Mouse (Mus musculus): ENCODE measurements around the gene Ap1g2. TPM values are rescaled to one million over a fixed set of nuclear protein-coding genes. Genes with fewer than 3 reads are reported as not detected.
A peak's percentile ranks its signal among the peaks of the same experiment; 100 is the strongest.

The Ap1g2 gene
- polyA plus RNA-seq, 1 experiment from 2014 or later: 10.7 TPM

DNA sequence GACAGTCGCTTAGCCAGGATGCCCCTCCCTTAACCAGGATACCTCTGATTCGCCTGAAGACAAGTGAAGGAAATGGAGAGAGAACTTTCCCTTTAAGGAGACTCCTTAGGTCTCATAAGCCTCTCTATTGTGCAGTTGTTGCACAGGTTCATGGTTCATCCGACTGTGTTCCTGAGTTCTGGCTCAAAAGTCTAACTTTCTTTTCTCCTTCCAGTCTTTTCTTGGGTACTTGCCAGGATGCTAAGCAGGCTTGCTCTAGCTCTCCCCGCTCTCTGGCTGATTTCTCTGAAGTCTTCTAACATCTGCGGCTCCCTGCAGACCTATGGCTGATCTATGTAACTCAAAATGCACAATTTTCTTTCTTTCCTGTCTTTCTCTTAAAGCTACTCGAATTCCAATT is 22.9 kb downstream of the Ap1g2 start:
- H3K4me3 ChIP-seq (replicated peaks): no peak overlapping the region
- WGBS: 79% methylated on average over 6 of the region's 6 CpGs
- ATAC-seq (ENCODE audit: insufficient number of reproducible peaks, insufficient read depth, low FRiP score, low TSS enrichment, low read depth): no peak
- no peak overlapping the region for H3K4me2 ChIP-seq
- no peak overlapping the region for H3K27ac ChIP-seq
- H3K9ac ChIP-seq (replicated peaks): no peak overlapping the region
- H3K36me3 ChIP-seq: no peaks in the 10 kb centered on the region
- H3K4me1 ChIP-seq (replicated peaks): peaks cover 12% of the 10 kb centered on the region
- no peaks in the 10 kb centered on the region for H3K9me3 ChIP-seq
- peaks cover under 1% of the 10 kb centered on the region; the same call in 1 of the 2 replicates for H3K27me3 ChIP-seq

DNA sequence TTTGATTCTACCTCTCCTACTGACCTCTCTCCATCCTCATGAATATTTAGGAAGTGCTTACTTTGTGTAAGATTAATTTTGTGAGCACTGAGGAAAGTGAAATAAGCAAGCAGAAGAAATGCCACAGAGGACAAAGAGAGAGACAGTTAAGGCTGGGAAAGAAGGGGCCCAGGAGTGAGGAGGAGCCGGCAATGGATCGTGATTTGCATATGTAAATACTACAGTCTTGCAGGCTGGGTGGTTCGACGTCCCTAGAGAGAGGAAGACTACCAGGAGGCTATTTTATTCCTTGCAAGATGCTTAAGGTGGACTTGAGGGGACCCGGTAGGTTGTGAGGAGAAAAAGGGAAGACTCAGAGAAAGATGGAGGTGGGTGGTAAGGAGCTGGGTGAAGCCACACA is 25.3 kb downstream of the Ap1g2 start:
- Histone ChIP-seq H3K27ac (no peak overlapping the region), H3K4me2 (no peak overlapping the region), H3K36me3 (no peaks in the 10 kb centered on the region), H3K4me3 (replicated peaks) (no peak overlapping the region), H3K9ac (replicated peaks) (no peak overlapping the region), H3K27me3 (peaks cover 19% of the 10 kb centered on the region), H3K9me3 (no peaks in the 10 kb centered on the region), H3K4me1 (replicated peaks) (peaks cover 22% of the 10 kb centered on the region)
- ATAC-seq (ENCODE audit: insufficient number of reproducible peaks, insufficient read depth, low FRiP score, low TSS enrichment, low read depth): no peak
- 32% methylated on average over 5 of the region's 5 CpGs for WGBS

DNA sequence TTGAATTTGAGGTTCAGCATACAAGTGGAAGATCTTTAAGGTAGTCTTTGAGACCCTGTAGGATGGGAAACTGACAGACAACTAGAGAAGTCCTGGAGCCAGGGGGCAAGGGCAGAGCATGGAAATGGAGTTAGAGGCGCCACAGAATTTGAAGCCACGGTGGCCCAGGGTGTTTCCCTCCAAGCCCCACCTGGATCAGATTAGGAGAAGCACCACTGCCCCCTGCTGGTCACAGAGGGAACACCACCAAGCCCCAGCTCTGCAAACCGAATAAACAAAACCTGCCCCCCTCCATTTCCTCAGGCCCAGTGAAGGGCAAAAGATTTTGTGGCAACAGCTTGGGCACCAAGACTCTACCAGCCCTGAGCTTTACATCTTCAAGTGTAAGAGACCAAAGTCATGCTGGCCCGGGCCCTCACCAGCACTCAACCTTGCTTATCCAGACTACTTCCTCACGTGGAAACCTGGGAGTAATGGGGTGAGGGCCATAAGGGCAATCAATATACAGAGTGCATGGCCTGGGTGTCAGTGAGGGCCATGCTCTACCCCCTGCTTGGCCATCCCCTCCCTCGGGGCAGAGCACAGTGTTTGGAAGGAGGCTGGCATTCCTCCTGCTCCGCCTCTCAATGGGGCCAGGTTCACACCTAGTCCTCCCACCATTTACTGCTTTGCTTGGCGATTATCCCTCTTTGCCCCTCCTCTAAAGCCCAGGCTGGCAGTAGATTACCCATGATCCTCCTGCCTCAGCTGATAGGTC is 27.0 kb downstream of the Ap1g2 start:
- Histone ChIP-seq H3K4me1 (replicated peaks) (peaks cover 22% of the 10 kb centered on the region), H3K27ac (no peak overlapping the region), H3K4me2 (peak overlapping the region; percentile 57), H3K4me3 (replicated peaks) (peak overlapping the region; percentile 27), H3K36me3 (peaks cover 3% of the 10 kb centered on the region; the same call in 1 of the 2 replicates), H3K9ac (replicated peaks) (peak overlapping the region; percentile 31; the same call in 1 of the 2 replicates), H3K27me3 (peaks cover 19% of the 10 kb centered on the region), H3K9me3 (no peaks in the 10 kb centered on the region)
- 14% methylated on average over 8 of the region's 8 CpGs for WGBS
- peak; percentile 67; the same call in 1 of the 2 replicates for ATAC-seq (ENCODE audit: insufficient number of reproducible peaks, insufficient read depth, low FRiP score, low TSS enrichment, low read depth)

DNA sequence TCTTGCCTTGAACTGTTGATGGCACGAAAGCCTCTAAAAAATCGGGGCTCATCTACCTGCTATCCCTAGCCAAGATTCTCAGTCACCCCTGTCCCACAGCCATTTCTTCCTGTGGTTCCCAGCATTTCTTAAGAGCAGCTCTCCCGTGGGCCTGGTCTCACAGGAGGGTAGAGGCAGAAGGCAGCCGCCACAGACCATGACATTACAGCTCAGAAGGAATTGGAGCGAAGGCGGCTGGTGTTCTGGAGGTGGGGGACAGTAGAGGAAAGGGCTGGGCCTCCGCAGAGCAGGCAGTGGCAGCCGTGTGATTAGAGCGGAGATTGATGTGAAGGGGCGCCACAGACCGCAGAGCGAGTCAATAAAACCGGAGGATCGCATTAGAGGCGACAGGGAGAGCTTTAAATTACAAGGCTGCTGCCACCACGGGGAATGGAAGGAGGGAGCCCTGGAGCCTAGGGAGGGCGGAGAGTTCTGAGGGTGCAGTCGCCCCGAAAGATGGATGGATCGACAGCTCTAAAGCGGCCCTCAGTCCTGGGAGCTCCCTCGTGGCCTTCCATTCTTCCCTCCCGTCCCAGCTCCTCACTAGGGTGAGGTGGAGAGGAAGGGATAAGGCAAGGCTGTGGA is 27.9 kb downstream of the Ap1g2 start:
- peak; percentile 39; the same call in 1 of the 2 replicates for ATAC-seq (ENCODE audit: insufficient number of reproducible peaks, insufficient read depth, low FRiP score, low TSS enrichment, low read depth)

DNA sequence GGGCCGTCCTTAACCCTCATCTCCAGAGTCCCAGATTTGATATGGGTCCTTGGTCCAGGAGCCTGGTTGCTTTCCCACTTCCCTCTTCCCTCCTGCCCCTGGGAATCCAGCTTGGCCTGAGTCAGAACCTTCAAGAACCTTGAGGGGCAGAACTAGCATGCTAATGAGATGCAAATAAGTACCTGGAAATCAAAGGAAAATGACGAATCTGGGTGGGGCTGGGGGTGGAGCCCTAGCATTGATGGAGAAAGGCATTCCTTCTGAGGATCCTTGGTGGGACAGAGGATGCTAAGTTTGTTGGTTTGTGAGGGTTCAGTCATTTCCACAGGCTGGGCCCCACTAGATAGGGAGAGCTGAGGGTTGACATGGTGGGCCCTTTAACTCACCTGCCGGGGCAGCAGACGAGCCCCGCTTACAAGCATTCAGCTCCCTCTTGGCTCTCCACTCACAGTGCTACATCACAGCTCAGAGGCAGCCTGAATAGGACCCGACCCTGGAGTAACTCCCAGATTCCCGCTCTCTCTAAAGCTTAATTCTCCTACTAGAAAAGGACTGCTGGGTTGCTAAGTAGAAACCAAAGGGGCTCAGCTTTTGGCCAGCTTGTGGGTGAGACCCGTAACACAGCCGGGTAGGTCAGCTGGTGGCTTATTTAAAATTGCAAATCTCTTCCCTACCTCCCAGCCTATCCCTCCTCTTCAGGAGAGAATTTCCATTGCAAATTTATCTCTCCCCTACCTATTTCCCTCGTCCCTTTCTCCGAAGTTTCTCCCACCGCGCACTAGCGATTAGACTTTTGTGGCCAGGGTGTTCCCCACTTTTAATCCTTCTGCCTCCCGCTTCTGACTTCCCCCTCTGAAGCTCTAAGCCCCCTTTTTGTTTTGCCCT is 28.7 kb downstream of the Ap1g2 start:
- Histone ChIP-seq H3K4me3 (replicated peaks) (peak overlapping the region; percentile 27; the same call in 1 of the 2 replicates), H3K9me3 (no peaks in the 10 kb centered on the region), H3K27ac (no peak overlapping the region), H3K4me2 (peak overlapping the region; percentile 57), H3K4me1 (replicated peaks) (peaks cover 24% of the 10 kb centered on the region), H3K27me3 (peaks cover 29% of the 10 kb centered on the region), H3K36me3 (peaks cover 20% of the 10 kb centered on the region), H3K9ac (replicated peaks) (0 out of 2 replicates have a peak overlapping the region, but pooled peaks have one; percentile 13)
- whole genome bisulfite sequencing: 16% methylated on average over 15 of the region's 15 CpGs
- no peak for ATAC-seq (ENCODE audit: insufficient number of reproducible peaks, insufficient read depth, low FRiP score, low TSS enrichment, low read depth)

More for the DNA sequence above, 27.9 kb downstream of the Ap1g2 start:
- Histone ChIP-seq H3K27ac (peak overlapping the region; percentile 67), H3K36me3 (peaks cover 12% of the 10 kb centered on the region), H3K4me2 (peak overlapping the region; percentile 57), H3K9ac (replicated peaks) (peak overlapping the region; percentile 31; the same call in 1 of the 2 replicates), H3K4me1 (replicated peaks) (peaks cover 22% of the 10 kb centered on the region), H3K4me3 (replicated peaks) (peak overlapping the region; percentile 27), H3K27me3 (peaks cover 22% of the 10 kb centered on the region), H3K9me3 (no peaks in the 10 kb centered on the region)
- under 1% methylated on average over 23 of the region's 23 CpGs for WGBS

DNA sequence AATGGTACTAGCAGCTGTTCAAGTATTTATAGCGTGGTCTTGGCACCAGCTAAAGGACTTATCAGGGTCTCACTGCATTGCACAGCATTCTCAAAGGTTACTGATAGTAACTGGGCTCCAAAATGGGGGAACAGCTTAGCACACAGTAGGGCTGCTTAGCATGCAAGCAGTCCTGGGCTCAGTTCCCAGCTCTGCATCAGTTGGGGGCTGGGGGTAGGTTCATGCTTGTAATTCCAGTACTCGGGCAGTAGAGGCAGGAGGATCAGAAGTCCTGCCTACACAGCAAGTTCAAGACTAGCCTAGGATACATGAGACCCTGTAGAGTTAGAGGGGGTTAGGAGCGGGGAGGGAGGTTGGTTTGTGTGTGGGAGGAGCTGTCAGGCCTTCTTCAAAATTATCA is 29.4 kb downstream of the Ap1g2 start:
- Histone ChIP-seq H3K4me2 (no peak overlapping the region), H3K4me3 (replicated peaks) (no peak overlapping the region), H3K9ac (replicated peaks) (no peak overlapping the region), H3K4me1 (replicated peaks) (peaks cover 32% of the 10 kb centered on the region), H3K36me3 (peaks cover 23% of the 10 kb centered on the region), H3K27me3 (peaks cover 37% of the 10 kb centered on the region), H3K9me3 (no peaks in the 10 kb centered on the region), H3K27ac (no peak overlapping the region)
- ATAC-seq (ENCODE audit: insufficient number of reproducible peaks, insufficient read depth, low FRiP score, low TSS enrichment, low read depth): no peak
- WGBS: 71% methylated on average over 3 of the region's 3 CpGs

DNA sequence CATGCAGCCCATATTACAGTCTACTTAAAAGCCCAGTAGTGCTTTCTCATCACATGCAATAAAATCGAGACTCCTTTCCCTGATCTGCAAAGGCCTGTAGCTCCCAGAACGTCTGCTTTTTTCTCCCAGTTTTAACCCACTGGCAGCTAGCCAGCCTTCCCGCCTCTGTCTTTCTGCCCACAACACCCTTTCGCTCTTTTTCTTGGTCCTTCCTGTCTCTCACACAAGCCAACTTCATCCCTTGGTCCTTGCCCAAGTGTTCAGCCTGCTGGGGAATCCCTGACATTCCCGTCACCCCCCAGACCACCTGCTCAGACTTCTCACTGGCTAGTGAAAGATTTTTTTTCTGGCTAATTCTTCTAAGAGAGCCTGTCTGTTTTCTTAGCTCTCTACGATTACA is 30.2 kb downstream of the Ap1g2 start:
- 0 out of 2 replicates have a peak overlapping the region, but pooled peaks have one; percentile 5 for H3K27ac ChIP-seq
- H3K4me2 ChIP-seq: no peak overlapping the region
- no peak for ATAC-seq (ENCODE audit: insufficient number of reproducible peaks, insufficient read depth, low FRiP score, low TSS enrichment, low read depth)
- peaks cover 42% of the 10 kb centered on the region for H3K27me3 ChIP-seq
- WGBS: 51% methylated on average over 6 of the region's 6 CpGs
- peaks cover 23% of the 10 kb centered on the region for H3K36me3 ChIP-seq
- peaks cover 39% of the 10 kb centered on the region for H3K4me1 ChIP-seq (replicated peaks)
- no peaks in the 10 kb centered on the region for H3K9me3 ChIP-seq
- no peak overlapping the region for H3K9ac ChIP-seq (replicated peaks)
- H3K4me3 ChIP-seq (replicated peaks): no peak overlapping the region

DNA sequence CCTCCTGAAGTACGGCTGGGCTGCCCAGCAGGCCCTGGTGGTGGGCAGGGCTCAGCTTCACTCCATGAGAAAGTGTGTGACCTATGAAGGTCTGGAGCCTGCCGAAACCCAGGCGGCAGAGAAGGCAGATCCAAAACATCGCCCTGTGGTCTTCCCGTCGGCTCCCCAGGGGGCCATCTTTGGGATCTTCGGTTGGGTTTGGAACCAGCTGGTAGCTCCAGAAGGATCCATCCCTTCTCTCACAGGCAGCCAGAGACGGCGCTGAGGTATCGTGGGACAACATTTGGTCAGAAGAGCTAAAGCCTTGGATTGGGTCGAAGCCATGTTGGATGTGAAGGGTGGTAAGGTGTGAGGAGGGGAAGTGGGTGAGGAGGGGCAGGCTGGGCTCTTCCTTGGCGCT is 32.0 kb downstream of the Ap1g2 start:
- Histone ChIP-seq H3K4me1 (replicated peaks) (peaks cover 37% of the 10 kb centered on the region), H3K4me2 (no peak overlapping the region), H3K36me3 (peaks cover 25% of the 10 kb centered on the region), H3K9me3 (no peaks in the 10 kb centered on the region), H3K27ac (no peak overlapping the region), H3K9ac (replicated peaks) (no peak overlapping the region), H3K4me3 (replicated peaks) (no peak overlapping the region), H3K27me3 (peaks cover 44% of the 10 kb centered on the region)
- 89% methylated on average over 12 of the region's 12 CpGs for WGBS
- no peak for ATAC-seq (ENCODE audit: insufficient number of reproducible peaks, insufficient read depth, low FRiP score, low TSS enrichment, low read depth)

DNA sequence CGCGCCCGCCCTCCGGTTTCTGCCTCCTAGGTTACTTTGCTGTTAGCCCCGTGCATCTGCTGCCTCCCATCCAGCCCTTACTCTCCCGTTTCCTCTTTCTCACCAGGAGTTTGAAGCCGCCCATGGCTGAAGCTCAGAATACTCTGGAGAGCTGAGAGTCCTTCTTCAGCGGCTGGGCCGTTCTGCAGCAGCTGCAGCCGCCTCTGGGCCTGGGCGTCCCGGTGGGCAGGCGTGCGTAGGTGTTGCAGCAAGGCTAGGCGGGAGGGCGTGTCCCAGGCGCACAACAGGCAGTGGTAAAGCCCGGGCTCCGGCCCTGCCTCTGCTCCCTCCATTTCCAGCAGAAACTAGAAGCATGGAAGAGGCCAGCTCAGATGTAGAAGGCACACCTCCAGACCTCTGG is 34.6 kb downstream of the Ap1g2 start:
- Histone ChIP-seq H3K36me3 (peaks cover 46% of the 10 kb centered on the region), H3K4me3 (replicated peaks) (peak overlapping the region; percentile 16), H3K9ac (replicated peaks) (peak overlapping the region; percentile 8; the same call in 1 of the 2 replicates), H3K27ac (0 out of 2 replicates have a peak overlapping the region, but pooled peaks have one; percentile 3), H3K4me1 (replicated peaks) (peaks cover 19% of the 10 kb centered on the region), H3K9me3 (no peaks in the 10 kb centered on the region), H3K27me3 (peaks cover 27% of the 10 kb centered on the region), H3K4me2 (peak overlapping the region; percentile 42)
- 8% methylated on average over 19 of the region's 19 CpGs for whole genome bisulfite sequencing
- ATAC-seq (ENCODE audit: insufficient number of reproducible peaks, insufficient read depth, low FRiP score, low TSS enrichment, low read depth): no peak

DNA sequence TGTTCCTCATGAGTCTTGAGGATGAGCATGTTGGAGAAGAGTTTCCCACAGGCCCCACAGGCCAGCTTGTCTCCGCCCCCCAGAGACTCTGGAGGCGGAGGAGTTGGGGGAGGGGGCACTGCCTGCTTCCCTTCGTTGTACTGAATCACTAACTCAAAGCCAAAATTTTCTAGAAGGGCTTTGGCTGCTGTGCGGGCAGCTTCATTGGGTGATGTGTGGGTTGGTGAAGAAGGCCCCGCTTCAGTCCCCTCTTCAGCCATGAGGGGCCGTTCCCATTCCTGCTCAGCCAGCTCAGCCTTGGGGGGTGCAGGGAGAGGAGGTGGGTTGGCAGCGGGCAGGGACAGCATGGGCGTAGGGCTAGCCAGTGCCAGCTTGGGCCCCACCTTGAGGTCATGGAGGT is 40.4 kb downstream of the Ap1g2 start:
- H3K36me3 ChIP-seq: peaks cover 44% of the 10 kb centered on the region
- no peak overlapping the region for H3K4me2 ChIP-seq
- no peak overlapping the region for H3K27ac ChIP-seq
- peaks cover 18% of the 10 kb centered on the region for H3K4me1 ChIP-seq (replicated peaks)
- no peak overlapping the region for H3K9ac ChIP-seq (replicated peaks)
- no peaks in the 10 kb centered on the region for H3K9me3 ChIP-seq
- ATAC-seq (ENCODE audit: insufficient number of reproducible peaks, insufficient read depth, low FRiP score, low TSS enrichment, low read depth): no peak
- peaks cover 5% of the 10 kb centered on the region; the same call in 1 of the 2 replicates for H3K27me3 ChIP-seq
- no peak overlapping the region for H3K4me3 ChIP-seq (replicated peaks)
- WGBS: 90% methylated on average over 8 of the region's 8 CpGs
